8 mouse cellular contexts compared by ENCODE assay signal in genomic region chr12:32819823-32820605, GRCm38 (mm10). TPM values are rescaled to one million over a fixed set of nuclear protein-coding genes. Genes with fewer than 3 reads are reported as not detected.
A peak's percentile ranks its signal among the peaks of the same experiment; 100 is the strongest.
DNase-seq lines count a peak whose midpoint lies in the region; ATAC-seq and TF ChIP-seq lines count a peak whose summit lies in the region.

No protein-coding gene starts in this region.

- H3K4me2 ChIP-seq in forebrain, embryonic 12.5 days, result peak overlapping the region; percentile 74
- peak overlapping the region; percentile 75 for H3K4me2 ChIP-seq in heart, postnatal 0 days (ENCODE audit: low read depth, low read length)
- H3K4me2 ChIP-seq in liver, embryonic 16.5 days (ENCODE audit: low read depth, low read length), result peak overlapping the region; percentile 93
- H3K4me2 ChIP-seq in neural tube, embryonic 13.5 days, result peak overlapping the region; percentile 76

- peak; percentile 96 for ATAC-seq in forebrain, embryonic 12.5 days (ENCODE audit: low FRiP score)
- ATAC-seq in heart, postnatal 0 days (ENCODE audit: insufficient read depth, low read depth), result peak; percentile 97
- ATAC-seq in liver, embryonic 16.5 days (ENCODE audit: low read depth), result peak; percentile 95
- ATAC-seq in neural tube, embryonic 13.5 days (ENCODE audit: low read depth), result peak; percentile 97

- DNase-seq in c-Kit-positive CD71-positive TER-119-positive erythroid progenitor cells, embryonic 14.5 days (ENCODE audit: low spot score), result peak; percentile 94
- DNase-seq in heart, postnatal 0 days (ENCODE audit: low spot score), result peak; percentile 96
- peak; percentile 99 for DNase-seq in kidney, postnatal 4 days

- no peaks in the 10 kb centered on the region for H3K9me3 ChIP-seq in E14TG2a.4 (ENCODE audit: low read length)
- no peaks in the 10 kb centered on the region for H3K9me3 ChIP-seq in forebrain, embryonic 12.5 days
- H3K9me3 ChIP-seq in heart, postnatal 0 days (replicated peaks; ENCODE audit: control insufficient read depth, low read length), result no peaks in the 10 kb centered on the region
- H3K9me3 ChIP-seq in liver, embryonic 16.5 days (replicated peaks; ENCODE audit: control insufficient read depth, low read length), result no peaks in the 10 kb centered on the region
- no peaks in the 10 kb centered on the region for H3K9me3 ChIP-seq in neural tube, embryonic 13.5 days

- H3K27ac ChIP-seq in forebrain, embryonic 12.5 days, result peak overlapping the region; percentile 96
- peak overlapping the region; percentile 88 for H3K27ac ChIP-seq in heart, postnatal 0 days (ENCODE audit: low read depth)
- H3K27ac ChIP-seq in liver, embryonic 16.5 days (ENCODE audit: low read length), result peak overlapping the region; percentile 91
- peak overlapping the region; percentile 94 for H3K27ac ChIP-seq in neural tube, embryonic 13.5 days (replicated peaks)
- H3K27ac ChIP-seq in testis, adult 2 months (ENCODE audit: control insufficient read depth, insufficient read depth, low read depth, low read length), result peak overlapping the region; percentile 88

- TF ChIP-seq EP300 in heart, postnatal 0 days (IDR thresholded peaks at IDR 0.05; ENCODE audit: low read depth), result no peak

- H3K4me3 ChIP-seq in E14TG2a.4 (replicated peaks; ENCODE audit: low read length), result peak overlapping the region; percentile 94
- H3K4me3 ChIP-seq in forebrain, embryonic 12.5 days (replicated peaks), result peak overlapping the region; percentile 81
- H3K4me3 ChIP-seq in heart, postnatal 0 days (ENCODE audit: low read depth, low read length), result peak overlapping the region; percentile 91
- H3K4me3 ChIP-seq in liver, embryonic 16.5 days (ENCODE audit: low read depth, low read length), result peak overlapping the region; percentile 82
- peak overlapping the region; percentile 85 for H3K4me3 ChIP-seq in neural tube, embryonic 13.5 days
- peak overlapping the region; percentile 92 for H3K4me3 ChIP-seq in testis, adult 2 months (ENCODE audit: control insufficient read depth, low read depth, low read length)

- no peaks in the 10 kb centered on the region for H3K27me3 ChIP-seq in E14TG2a.4 (ENCODE audit: insufficient read depth, low read length)
- H3K27me3 ChIP-seq in forebrain, embryonic 12.5 days, result no peaks in the 10 kb centered on the region
- H3K27me3 ChIP-seq in heart, postnatal 0 days (ENCODE audit: control insufficient read depth, insufficient read depth, low read length), result no peaks in the 10 kb centered on the region
- H3K27me3 ChIP-seq in liver, embryonic 16.5 days (ENCODE audit: control insufficient read depth, insufficient read depth, low read depth, low read length), result no peaks in the 10 kb centered on the region
- H3K27me3 ChIP-seq in neural tube, embryonic 13.5 days, result no peaks in the 10 kb centered on the region
- H3K27me3 ChIP-seq in testis, adult 2 months (ENCODE audit: control insufficient read depth, insufficient read depth, low read length), result no peaks in the 10 kb centered on the region

- under 1% methylated on average over 44 of the region's 80 CpGs for WGBS in forebrain, embryonic 12.5 days
- WGBS in heart, postnatal 0 days, result under 1% methylated on average over 55 of the region's 80 CpGs
- under 1% methylated on average over 77 of the region's 80 CpGs for WGBS in liver, embryonic 16.5 days (ENCODE audit: insufficient replicate concordance)
- under 1% methylated on average over 79 of the region's 80 CpGs for WGBS in neural tube, embryonic 13.5 days

- H3K4me1 ChIP-seq in E14TG2a.4 (replicated peaks; ENCODE audit: low read depth, low read length), result peaks cover 46% of the 10 kb centered on the region
- peaks cover 14% of the 10 kb centered on the region for H3K4me1 ChIP-seq in forebrain, embryonic 12.5 days
- H3K4me1 ChIP-seq in heart, postnatal 0 days (ENCODE audit: control insufficient read depth, insufficient read depth), result 0 out of 2 replicates have a peak, but pooled peaks cover 3% of the 10 kb centered on the region
- peaks cover 3% of the 10 kb centered on the region; the same call in 1 of the 2 replicates for H3K4me1 ChIP-seq in liver, embryonic 16.5 days (ENCODE audit: control insufficient read depth, low read depth, low read length)
- H3K4me1 ChIP-seq in neural tube, embryonic 13.5 days (replicated peaks), result peaks cover 32% of the 10 kb centered on the region
- peaks cover 6% of the 10 kb centered on the region for H3K4me1 ChIP-seq in testis, adult 2 months (ENCODE audit: control insufficient read depth, insufficient read depth, low read length)

- peak; percentile 90 for TF ChIP-seq POLR2A in testis, adult 2 months (IDR thresholded peaks at IDR 0.05; ENCODE audit: control insufficient read depth, low read depth, low read length)

- H3K9ac ChIP-seq in forebrain, embryonic 12.5 days, result peak overlapping the region; percentile 84
- H3K9ac ChIP-seq in heart, postnatal 0 days (replicated peaks; ENCODE audit: low read depth, low read length), result peak overlapping the region; percentile 74
- H3K9ac ChIP-seq in liver, embryonic 16.5 days (ENCODE audit: low read depth, low read length), result peak overlapping the region; percentile 86
- peak overlapping the region; percentile 87 for H3K9ac ChIP-seq in neural tube, embryonic 13.5 days

- peaks cover 19% of the 10 kb centered on the region for H3K36me3 ChIP-seq in E14TG2a.4 (ENCODE audit: insufficient read depth, low read length)
- peaks cover 10% of the 10 kb centered on the region; the same call in 1 of the 2 replicates for H3K36me3 ChIP-seq in forebrain, embryonic 12.5 days (replicated peaks)
- peaks cover 5% of the 10 kb centered on the region; the same call in 1 of the 2 replicates for H3K36me3 ChIP-seq in heart, postnatal 0 days (replicated peaks; ENCODE audit: control insufficient read depth, insufficient read depth, low read length)
- no peaks in the 10 kb centered on the region for H3K36me3 ChIP-seq in liver, embryonic 16.5 days (ENCODE audit: control insufficient read depth, insufficient read depth)
- H3K36me3 ChIP-seq in neural tube, embryonic 13.5 days, result peaks cover 13% of the 10 kb centered on the region; the same call in 1 of the 2 replicates
- H3K36me3 ChIP-seq in testis, adult 2 months (ENCODE audit: control insufficient read depth, insufficient read depth, low read length), result no peaks in the 10 kb centered on the region

- no peak for TF ChIP-seq CTCF in E14TG2a.4 (conservative IDR thresholded peaks at IDR 0.05; ENCODE audit: low read length)
- no peak for TF ChIP-seq CTCF in heart, postnatal 0 days (IDR thresholded peaks at IDR 0.05; ENCODE audit: low read depth)
- no peak for TF ChIP-seq CTCF in testis, adult 2 months (IDR thresholded peaks at IDR 0.05; ENCODE audit: control insufficient read depth, insufficient read depth, insufficient replicate concordance, low read depth, low read length)

RNA-seq across cellular contexts. Expression of gene Nampt, which starts 0.7 kb away (rescaled TPM):
- 31.1 and 34.3 TPM in 2 replicates for polyA plus RNA-seq in forebrain, embryonic 12.5 days (2016; fragmentation: Nextera tagmentation; extraction: Ambion mirVana)
- 21.9 and 22.2 TPM in 2 replicates for total RNA-seq in heart, postnatal 0 days (2014; rRNA removed; ENCODE audit: low replicate concordance)
- polyA plus RNA-seq in heart, postnatal 0 days (2015; fragmentation: Nextera tagmentation; extraction: Ambion mirVana), result 13.7 and 15.5 TPM in 2 replicates
- polyA plus RNA-seq in liver, embryonic 16.5 days (2015; fragmentation: Nextera tagmentation; extraction: Ambion mirVana), result 11.3 TPM in 2 replicates
- polyA plus RNA-seq in neural tube, embryonic 13.5 days (2015; fragmentation: Nextera tagmentation; extraction: Ambion mirVana), result 34.1 and 35.0 TPM in 2 replicates
- polyA plus RNA-seq in testis, adult 2 months (2012; rRNA removed), result 4.4 and 6.0 TPM in 2 replicates

Comparison
In these comparisons a context has a peak if more than half of its experiments do, and no peak if none do; other contexts are left out.
1. Peak in every context shown above with its lines: DNase-seq, ATAC-seq, H3K4me3 ChIP-seq and H3K27ac ChIP-seq.